Mouse (Mus musculus): ENCODE measurements around the gene Fance.
A peak's percentile ranks its signal among the peaks of the same experiment; 100 is the strongest.
"Not testable (repeated sequence)": the region's sequence is repeated elsewhere in the genome, so short reads cannot be mapped to it uniquely, and the experiment has no call there.

Fance gene

DNA sequence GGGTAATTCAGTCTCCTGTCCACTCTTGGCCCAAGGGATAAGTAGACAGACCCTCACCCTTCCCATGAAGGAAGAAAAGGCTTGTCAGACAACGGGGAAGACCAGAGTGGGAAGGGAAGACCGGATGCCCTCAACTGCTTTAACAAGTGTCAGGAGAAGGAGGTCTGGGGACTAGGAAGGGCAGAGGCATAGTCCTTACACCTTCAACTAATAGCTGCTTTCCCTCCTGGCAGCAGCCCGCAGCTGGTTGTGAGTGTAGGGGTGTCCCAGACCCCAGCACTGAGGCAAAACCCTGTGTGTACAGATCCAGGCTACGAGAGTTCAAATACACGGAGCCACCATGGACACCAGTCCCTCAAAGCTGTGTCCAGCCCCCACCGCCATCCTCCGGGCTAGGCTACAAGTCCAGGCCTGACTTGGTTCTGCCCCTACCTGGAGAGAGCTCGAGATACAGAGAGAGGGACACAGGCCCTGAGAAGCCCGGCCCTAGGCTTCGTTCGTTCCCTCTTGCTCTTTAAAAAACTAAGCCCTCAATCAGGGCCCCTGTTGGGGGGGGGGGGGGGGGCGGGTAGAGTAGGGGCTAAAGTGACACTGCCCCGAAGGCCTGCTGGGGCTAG is 36.1 kb downstream of the Fance start:
- peak in 1 of 2 experiments; percentile 66 for DNase-seq (ENCODE audit: low spot score in 2 of 2)

- no peak for DNase-seq (ENCODE audit: low spot score in 2 of 2)
These were observed 36.7 kb downstream of the Fance start for GRCm38 (mm10) chr17:28349901-28350465.

DNA sequence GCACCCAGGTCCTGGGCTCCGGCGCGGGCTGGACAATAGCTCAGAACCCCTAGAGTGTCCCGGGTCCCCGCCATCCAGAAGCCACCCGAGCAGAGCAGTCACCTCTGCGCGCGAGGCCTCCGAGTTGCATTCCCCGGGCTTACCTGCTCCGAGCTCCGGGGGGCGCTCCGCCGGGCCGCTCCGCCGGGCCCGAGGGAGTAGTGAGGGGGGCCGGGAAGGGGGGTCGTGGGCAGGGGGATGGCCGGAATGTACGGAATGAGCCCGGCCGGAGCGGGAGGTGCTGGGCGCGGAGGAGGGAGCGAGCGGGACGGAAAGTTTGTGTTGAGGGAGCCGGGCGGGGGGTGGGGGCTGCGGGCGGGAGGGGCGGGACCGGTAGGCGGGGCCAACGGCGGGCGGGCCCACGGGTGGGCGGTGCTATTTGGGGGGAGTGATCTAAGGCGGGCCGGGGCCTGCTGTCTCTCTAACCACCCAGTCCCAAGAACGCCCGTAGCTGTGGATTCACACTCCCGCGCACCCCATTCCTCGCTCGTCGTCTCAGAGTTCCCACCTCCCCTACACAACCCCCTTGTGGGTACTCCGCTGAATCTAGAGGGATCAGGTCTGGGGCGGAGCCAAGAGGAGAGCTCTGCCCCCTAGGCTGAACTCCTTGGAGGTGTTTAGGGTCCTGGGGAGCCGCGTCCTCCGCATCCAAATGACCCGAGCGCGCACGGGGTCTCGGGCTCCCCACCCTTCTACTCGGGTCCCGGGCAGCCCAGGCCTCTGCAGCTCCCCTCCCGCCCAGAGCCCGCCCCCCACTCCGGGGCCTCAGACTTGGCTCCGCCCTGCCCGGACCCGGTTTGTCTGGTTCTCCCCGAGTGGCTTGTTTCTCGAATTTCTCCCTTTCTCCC is 37.4 kb downstream of the Fance start, which contains the start of gene Tead3:
Gene Tead3 (minus strand): TSS at position 352 of the 887 bp plus-strand sequence.
- peak; percentile 73 to 80 for DNase-seq (ENCODE audit: low spot score in 2 of 2)

- DNase-seq (ENCODE audit: low spot score in 2 of 2), result no peak
These were observed 38.1 kb downstream of the Fance start for GRCm38 (mm10) chr17:28351353-28351890.

- no peak for DNase-seq (ENCODE audit: low spot score in 2 of 2)
These were observed 38.7 kb downstream of the Fance start for GRCm38 (mm10) chr17:28352018-28352417.

GRCm38 (mm10) chr17:28355871-28356270 is 42.6 kb downstream of the Fance start:
- DNase-seq (ENCODE audit: low spot score in 2 of 2), result no peak

DNA sequence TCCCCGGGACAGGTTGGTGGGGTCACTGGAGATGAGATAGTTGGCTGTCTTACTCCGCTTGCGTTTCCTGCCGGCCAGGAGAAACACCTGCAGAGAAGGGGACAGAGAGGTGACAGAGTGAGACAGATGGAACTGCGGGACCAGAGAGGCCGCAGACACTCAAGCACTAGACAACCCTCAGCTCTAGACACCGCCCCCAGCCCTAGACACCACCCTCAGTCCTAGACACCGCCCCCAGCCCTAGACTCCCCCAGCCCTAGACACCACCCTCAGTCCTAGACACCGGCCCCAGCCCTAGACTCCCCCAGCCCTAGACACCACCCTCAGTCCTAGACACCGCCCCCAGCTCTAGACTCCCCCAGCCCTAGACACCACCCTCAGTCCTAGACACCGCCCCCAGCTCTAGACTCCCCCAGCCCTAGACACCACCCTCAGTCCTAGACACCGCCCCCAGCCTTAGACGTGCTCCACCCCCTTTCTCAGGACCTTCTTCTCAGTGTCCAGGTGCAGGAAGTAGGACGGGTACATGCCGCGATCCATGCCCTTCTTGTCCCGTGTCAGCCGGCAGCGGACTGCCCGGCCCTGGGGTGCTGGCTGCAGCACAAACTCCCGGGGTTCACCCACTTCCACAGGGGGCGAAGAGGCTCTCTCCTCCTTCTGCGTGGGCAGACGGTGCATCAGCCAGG is 45.4 kb downstream of the Fance start:
- not testable (repeated sequence) for DNase-seq (ENCODE audit: low spot score in 2 of 2)

DNA sequence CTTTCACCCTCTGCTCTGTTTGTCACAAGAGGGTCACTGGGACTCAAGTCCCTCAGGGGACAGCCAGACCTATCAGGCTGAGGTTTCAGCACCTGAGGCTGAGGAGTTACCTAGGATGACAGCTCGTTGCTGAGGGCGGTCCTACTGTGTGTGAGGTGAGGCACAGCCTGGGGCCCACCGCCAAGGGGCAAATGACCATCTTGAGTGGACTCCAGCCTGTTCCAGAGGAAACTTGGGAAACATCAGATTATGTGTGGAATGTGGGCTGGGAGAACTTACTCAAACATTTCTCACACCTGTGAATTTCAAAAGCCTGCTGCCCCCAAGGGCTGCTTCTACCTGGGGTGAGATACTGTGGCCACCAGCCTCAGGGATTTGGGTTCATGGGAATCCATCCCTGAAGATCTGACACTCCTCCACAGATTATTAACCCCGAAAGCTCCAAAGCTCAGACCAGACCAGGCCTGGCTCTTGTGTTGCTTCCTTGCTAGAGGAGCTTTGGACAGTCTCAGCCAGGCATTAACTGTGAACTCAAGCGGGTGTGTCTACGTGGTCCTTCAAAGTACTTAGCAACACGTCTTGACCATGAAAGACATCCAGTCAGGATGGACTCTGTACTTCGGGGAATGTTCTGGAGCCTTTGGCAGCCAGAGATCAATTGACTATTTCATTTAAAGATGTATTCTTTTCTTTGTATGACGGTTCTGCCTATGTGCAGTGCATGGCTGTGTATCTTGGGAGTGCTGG is 47.4 kb downstream of the Fance start:
- DNase-seq (ENCODE audit: low spot score in 2 of 2), result no peak

- no peak for DNase-seq (ENCODE audit: low spot score in 2 of 2)
These were observed 48.8 kb downstream of the Fance start for GRCm38 (mm10) chr17:28361921-28362652.

DNA sequence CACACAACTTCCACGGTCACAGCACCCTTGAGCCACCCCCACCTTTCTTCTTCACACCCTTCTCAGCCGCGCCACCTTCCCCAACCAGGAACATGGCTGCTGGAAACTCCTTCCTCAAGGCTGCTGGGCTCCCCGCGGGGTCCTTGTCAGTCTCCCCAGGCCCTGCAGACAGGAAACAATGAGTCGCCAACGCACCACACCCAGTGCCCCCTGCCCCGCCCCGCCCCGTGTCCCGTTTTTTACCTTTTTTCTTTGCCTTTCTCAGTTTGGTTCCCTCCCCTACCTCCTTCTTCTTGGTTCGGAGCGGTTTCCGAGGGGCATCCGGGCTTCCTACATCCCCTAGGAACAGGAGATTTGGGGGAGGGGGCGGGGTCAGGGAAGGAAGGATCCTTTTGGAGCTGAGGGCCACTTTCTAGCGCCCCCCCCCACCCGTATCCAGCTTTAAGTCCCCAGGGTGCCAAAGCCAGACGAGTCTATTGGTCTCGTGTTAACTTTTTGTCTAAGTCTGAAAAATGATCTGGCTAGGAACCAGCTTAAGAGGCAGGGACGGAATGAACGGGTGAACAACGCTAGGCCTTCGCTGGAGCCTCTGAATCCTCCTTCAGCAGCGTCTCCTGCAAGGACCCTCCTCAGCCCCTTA is 49.5 kb downstream of the Fance start:
- DNase-seq (ENCODE audit: low spot score in 2 of 2), result no peak

DNA sequence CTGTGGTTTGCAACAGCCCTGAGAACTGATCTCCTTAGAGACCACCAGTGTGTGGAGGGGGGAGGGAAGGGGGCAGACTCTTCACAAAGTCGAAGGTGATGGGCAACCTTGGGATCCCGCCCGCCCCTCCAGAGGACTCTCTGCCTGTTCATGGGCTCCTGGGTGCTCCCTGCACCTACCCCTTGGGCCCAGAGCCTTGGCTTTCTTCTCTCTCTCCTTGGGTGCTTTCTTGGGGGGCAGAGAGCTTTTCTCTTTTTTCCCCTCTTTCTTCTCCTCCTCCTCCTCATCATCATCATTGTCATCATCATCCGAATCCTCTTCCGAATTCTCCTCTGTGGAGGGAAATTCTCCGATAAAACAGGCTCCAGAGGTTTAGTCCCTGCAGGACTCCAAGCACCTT is 50.2 kb downstream of the Fance start:
- no peak for DNase-seq (ENCODE audit: low spot score in 2 of 2)

DNA sequence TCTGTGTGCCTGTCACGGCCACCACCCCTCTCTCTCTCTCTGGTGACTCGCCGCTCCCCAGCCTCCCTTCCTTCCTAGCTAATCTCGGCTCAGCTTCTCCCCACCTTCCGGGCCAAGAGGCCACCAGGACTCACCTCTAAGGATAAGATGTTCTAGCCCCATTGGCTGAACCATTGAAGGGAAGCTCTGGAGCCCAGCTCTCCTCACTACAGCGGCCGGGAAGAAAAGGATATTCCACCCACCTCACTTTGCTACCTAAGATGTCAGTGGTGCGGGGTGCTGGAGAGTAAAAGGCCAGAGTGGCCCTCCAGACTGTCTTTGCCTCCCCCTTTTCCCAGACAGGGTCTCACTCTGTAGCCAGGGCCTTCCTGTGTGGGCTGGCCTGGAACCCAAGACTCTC is 51.8 kb downstream of the Fance start, which contains the start of gene Tulp1:
Gene Tulp1 (minus strand): TSS at position 101 of the 400 bp plus-strand sequence.
- DNase-seq (ENCODE audit: low spot score in 2 of 2), result no peak

DNA sequence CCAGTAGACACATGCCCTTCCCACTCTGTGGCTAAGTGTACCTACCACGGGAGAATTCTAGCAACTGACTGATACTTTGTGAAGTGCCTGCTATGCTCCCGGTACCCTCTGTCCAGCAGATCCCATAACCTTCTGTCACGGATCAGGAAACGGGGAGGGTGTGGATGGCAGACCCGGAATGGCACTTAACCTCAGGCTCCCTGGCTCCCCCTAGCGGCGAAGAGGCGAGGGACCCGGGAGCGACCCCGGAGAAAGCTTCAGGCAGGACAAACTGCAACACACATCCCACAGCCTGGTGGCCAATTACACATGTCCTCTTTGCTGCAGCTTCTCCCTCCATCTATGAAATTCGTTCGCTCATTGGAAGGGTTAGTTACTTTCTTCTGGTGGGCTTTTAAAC is 55.1 kb downstream of the Fance start:
- peak; percentile 69 to 83 for DNase-seq (ENCODE audit: low spot score in 2 of 2)

- no peak for DNase-seq (ENCODE audit: low spot score in 2 of 2)
These were observed 55.7 kb downstream of the Fance start for GRCm38 (mm10) chr17:28369056-28369455.

DNA sequence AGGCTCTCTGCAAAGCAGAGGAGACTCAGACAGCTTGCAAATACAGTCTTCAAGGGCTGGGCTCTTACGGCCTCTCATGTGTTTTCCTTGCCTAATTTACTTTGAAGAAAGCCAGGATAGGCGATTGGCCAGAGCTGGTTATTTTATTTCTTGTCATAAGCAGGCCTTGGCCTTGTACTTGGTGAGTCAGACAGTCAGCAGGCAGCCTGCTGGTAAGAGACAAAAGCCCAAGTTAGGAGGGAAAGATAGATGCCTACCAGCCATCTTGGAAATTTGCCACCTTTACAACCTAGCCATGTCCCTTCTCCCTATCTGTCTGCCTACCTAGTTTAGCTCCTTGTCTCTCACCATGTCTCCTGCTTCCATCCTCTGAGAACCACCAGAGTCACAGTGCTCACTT is 58.0 kb downstream of the Fance start:
- no peak for DNase-seq (ENCODE audit: low spot score in 2 of 2)

GRCm38 (mm10) chr17:28371941-28372340 is 58.6 kb downstream of the Fance start:
- no peak for DNase-seq (ENCODE audit: low spot score in 2 of 2)

GRCm38 (mm10) chr17:28373821-28374220 is 60.5 kb downstream of the Fance start:
- DNase-seq (ENCODE audit: low spot score in 2 of 2), result no peak

DNA sequence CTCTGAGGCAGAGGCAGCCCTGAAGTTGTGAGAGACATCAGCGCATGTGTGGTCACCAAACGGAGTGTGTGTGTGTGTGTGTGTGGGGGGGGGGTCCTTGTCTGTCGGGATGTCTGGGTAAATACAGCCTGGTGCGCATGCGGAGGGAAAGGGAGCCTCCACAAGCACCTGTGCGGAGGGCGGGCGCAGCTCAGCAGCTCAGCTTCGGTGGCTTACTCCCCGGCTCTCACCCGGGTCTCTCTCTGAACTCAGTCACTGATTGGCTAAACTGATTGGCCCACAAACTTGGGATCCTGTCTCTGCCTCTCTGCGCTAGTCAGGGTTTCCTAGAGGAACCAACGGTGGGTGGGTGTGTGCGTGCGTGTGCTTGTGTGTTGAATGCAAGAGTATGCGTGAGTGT is 61.2 kb downstream of the Fance start:
- no peak for DNase-seq (ENCODE audit: low spot score in 2 of 2)

DNA sequence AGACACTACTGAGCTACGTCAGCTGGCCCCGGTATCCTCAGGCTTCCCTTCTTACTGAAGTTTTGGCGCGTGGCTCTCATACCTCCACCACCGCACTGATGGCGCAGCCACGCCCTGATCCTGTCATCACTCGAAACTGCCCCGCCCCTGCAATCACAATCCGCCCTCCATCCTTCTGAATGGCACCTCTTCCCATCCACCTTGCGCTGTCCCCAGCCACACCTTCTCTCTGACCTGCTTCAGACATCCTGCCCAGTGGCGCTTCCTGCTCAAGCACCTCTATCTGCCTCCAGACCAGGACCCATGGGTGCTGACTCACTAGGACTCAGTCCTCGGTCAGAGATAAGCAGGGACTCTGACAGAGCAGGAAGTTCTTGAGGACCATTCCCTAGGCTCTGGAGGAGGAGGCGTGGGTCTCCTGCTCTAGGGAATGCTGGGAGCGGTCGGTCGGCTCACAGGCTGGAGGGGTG is 62.3 kb downstream of the Fance start:
- no peak for DNase-seq (ENCODE audit: low spot score in 2 of 2)

Data from urinary bladder, adult 18-20 months (tissue).